Mouse (Mus musculus) liver, adult (tissue): ENCODE results near the gene Epha2.

ENCODE experiments used
- GATA4 ChIP-seq: IDR thresholded peaks from 2 replicates; pipeline ENCODE4 v1.6.1; 2014; ENCODE audit warnings: mild to moderate bottlenecking, low read length; ENCODE audit not compliant: insufficient replicate concordance

Gene Epha2

GRCm38 (mm10) chr4:141301116-141301553 lies at the start of gene Epha2:
Gene Epha2, plus strand, starts transcription at chr4:141301240.
- no peak for TF ChIP-seq GATA4

- TF ChIP-seq GATA4, result no peak
Observed at GRCm38 (mm10) chr4:141252641-141253040, 48.4 kb upstream of the Epha2 start.

- TF ChIP-seq GATA4, result no peak
Observed at GRCm38 (mm10) chr4:141254234-141254633, 46.8 kb upstream of the Epha2 start.

- TF ChIP-seq GATA4, result no peak
Observed at GRCm38 (mm10) chr4:141257440-141257839, 43.6 kb upstream of the Epha2 start.

GRCm38 (mm10) chr4:141259413-141259812 lies 41.6 kb upstream of the Epha2 start:
- no peak for TF ChIP-seq GATA4

- TF ChIP-seq GATA4, result no peak
Observed at GRCm38 (mm10) chr4:141260007-141260723, 40.9 kb upstream of the Epha2 start.

- TF ChIP-seq GATA4, result no peak
Observed at GRCm38 (mm10) chr4:141262906-141263637, 38.0 kb upstream of the Epha2 start.

GRCm38 (mm10) chr4:141265979-141266637 lies 34.9 kb upstream of the Epha2 start:
- no peak for TF ChIP-seq GATA4

- no peak for TF ChIP-seq GATA4
Observed at GRCm38 (mm10) chr4:141267250-141267649, 33.8 kb upstream of the Epha2 start.

GRCm38 (mm10) chr4:141267837-141268236 lies 33.2 kb upstream of the Epha2 start:
- no peak for TF ChIP-seq GATA4

- TF ChIP-seq GATA4, result no peak
Observed at GRCm38 (mm10) chr4:141268350-141268749, 32.7 kb upstream of the Epha2 start.

- TF ChIP-seq GATA4, result no peak
Observed at GRCm38 (mm10) chr4:141269080-141269479, 32.0 kb upstream of the Epha2 start.

- no peak for TF ChIP-seq GATA4
Observed at GRCm38 (mm10) chr4:141270201-141270940, 30.7 kb upstream of the Epha2 start.

GRCm38 (mm10) chr4:141271228-141271627 lies 29.8 kb upstream of the Epha2 start:
- no peak for TF ChIP-seq GATA4

GRCm38 (mm10) chr4:141271721-141272120 lies 29.3 kb upstream of the Epha2 start:
- no peak for TF ChIP-seq GATA4
